8 mouse cellular contexts compared by ENCODE assay signal in genomic region chr5:16937840-16938239, GRCm38 (mm10).
DNase-seq lines count a peak whose midpoint lies in the region; ATAC-seq and TF ChIP-seq lines count a peak whose summit lies in the region.

No protein-coding gene starts in this region.

- WGBS in forebrain, embryonic 16.5 days, result 55% methylated on average over 1 of the region's 1 CpGs
- 75% methylated on average over 1 of the region's 1 CpGs for WGBS in neural tube, embryonic 14.5 days

- no peak overlapping the region for H3K4me3 ChIP-seq in forebrain, embryonic 16.5 days (replicated peaks; ENCODE audit: low read length)
- no peak overlapping the region for H3K4me3 ChIP-seq in left cerebral cortex, adult 2 months
- no peak overlapping the region for H3K4me3 ChIP-seq in neural tube, embryonic 14.5 days (ENCODE audit: low read depth, low read length)

- TF ChIP-seq CTCF in left cerebral cortex, adult 2 months (IDR thresholded peaks at IDR 0.05), result peak; percentile 90

- no peaks in the 10 kb centered on the region for H3K4me1 ChIP-seq in forebrain, embryonic 16.5 days (replicated peaks; ENCODE audit: control insufficient read depth, insufficient read depth, low read length)
- H3K4me1 ChIP-seq in neural tube, embryonic 14.5 days (ENCODE audit: control insufficient read depth, insufficient read depth, low read length), result no peaks in the 10 kb centered on the region

- H3K36me3 ChIP-seq in forebrain, embryonic 16.5 days (ENCODE audit: control insufficient read depth, insufficient read depth), result no peaks in the 10 kb centered on the region
- H3K36me3 ChIP-seq in neural tube, embryonic 14.5 days (ENCODE audit: control insufficient read depth, insufficient read depth, low read length), result no peaks in the 10 kb centered on the region

- no peak overlapping the region for H3K27ac ChIP-seq in forebrain, embryonic 16.5 days (ENCODE audit: low read length)
- H3K27ac ChIP-seq in left cerebral cortex, adult 2 months, result no peak overlapping the region
- no peak overlapping the region for H3K27ac ChIP-seq in neural tube, embryonic 14.5 days (ENCODE audit: low read depth, low read length)

- intact Hi-C loops in left cerebral cortex, adult 2 months (cut with DNase I), result loop anchor here (5.0 kb wide), 1 partner anchor 829 kb away; no protein-coding TSS in a partner anchor

- no peak overlapping the region for H3K9ac ChIP-seq in forebrain, embryonic 16.5 days (replicated peaks; ENCODE audit: low read depth, low read length)
- no peak overlapping the region for H3K9ac ChIP-seq in neural tube, embryonic 14.5 days (replicated peaks; ENCODE audit: low read depth, low read length)

- H3K27me3 ChIP-seq in forebrain, embryonic 16.5 days (replicated peaks; ENCODE audit: control insufficient read depth, insufficient read depth, low read length), result no peaks in the 10 kb centered on the region
- H3K27me3 ChIP-seq in neural tube, embryonic 14.5 days (ENCODE audit: control insufficient read depth, insufficient read depth, low read length), result no peaks in the 10 kb centered on the region

- H3K9me3 ChIP-seq in forebrain, embryonic 16.5 days (ENCODE audit: control insufficient read depth, low read length), result no peaks in the 10 kb centered on the region
- H3K9me3 ChIP-seq in neural tube, embryonic 14.5 days (ENCODE audit: control insufficient read depth, low read length), result no peaks in the 10 kb centered on the region

- H3K4me2 ChIP-seq in forebrain, embryonic 16.5 days (ENCODE audit: low read length), result no peak overlapping the region
- H3K4me2 ChIP-seq in neural tube, embryonic 14.5 days (ENCODE audit: low read depth, low read length), result no peak overlapping the region

- DNase-seq in gastrocnemius, postnatal 10 days, result peak; percentile 47
- no peak for DNase-seq in gastrocnemius, adult 8-10 months (ENCODE audit: low spot score in 2 of 2)
- DNase-seq in urinary bladder, postnatal 25 days (ENCODE audit: low spot score), result peak; percentile 35
- no peak for DNase-seq in urinary bladder, adult 2 months (ENCODE audit: low spot score)
- peak; percentile 30 to 34 for DNase-seq in left cerebral cortex, adult 2 months (ENCODE audit: extremely low spot score in 1 of 2, low spot score in 2 of 2)
- DNase-seq in ovary, adult 18-20 months (ENCODE audit: low spot score), result no peak

- ATAC-seq in forebrain, embryonic 16.5 days, result peak; percentile 82
- ATAC-seq in neural tube, embryonic 14.5 days (ENCODE audit: low read depth), result peak; percentile 70; the same call in 1 of the 2 replicates

Comparison
In these comparisons a context has a peak if more than half of its experiments do, and no peak if none do; other contexts are left out.
1. DNase-seq: peak in gastrocnemius, postnatal 10 days (single experiment), urinary bladder, postnatal 25 days (single experiment) and left cerebral cortex, adult 2 months (2 of 2); none in gastrocnemius, adult 8-10 months (0 of 2), urinary bladder, adult 2 months (single experiment) and ovary, adult 18-20 months (single experiment).